Mouse (Mus musculus) erythroblast, embryonic 14.5 days (primary cell): ENCODE results near the gene Pfkl. TPM values are rescaled to one million over a fixed set of nuclear protein-coding genes. Genes with fewer than 3 reads are reported as not detected.
A peak's percentile ranks its signal among the peaks of the same experiment; 100 is the strongest.

Source experiments
- H3K27me3 ChIP-seq: 2 replicates; pipeline ENCODE4 v1.6.1; 2012; ENCODE audit warnings: inconsistent platforms; ENCODE audit not compliant: control insufficient read depth
- H3K36me3 ChIP-seq: 2 replicates; pipeline ENCODE4 v1.6.1; 2012; ENCODE audit warnings: mild to moderate bottlenecking, inconsistent platforms; ENCODE audit not compliant: control insufficient read depth
- H3K4me1 ChIP-seq: 2 replicates; pipeline ENCODE4 v1.6.1; 2012; ENCODE audit warnings: inconsistent platforms; ENCODE audit not compliant: control insufficient read depth
- H3K4me3 ChIP-seq: replicated peaks from 2 replicates; pipeline ENCODE3; 2012; ENCODE audit warnings: moderate library complexity, mild to moderate bottlenecking, inconsistent platforms
- H3K9me3 ChIP-seq: 2 replicates; pipeline ENCODE4 v1.6.1; 2012; ENCODE audit warnings: low read length, inconsistent platforms, mixed read lengths; ENCODE audit not compliant: control insufficient read depth
- GATA1 ChIP-seq: IDR thresholded peaks from 2 replicates; pipeline ENCODE4 v1.6.1; 2012; ENCODE audit warnings: low read length, inconsistent platforms, mixed read lengths
- TAL1 ChIP-seq: IDR thresholded peaks from 3 replicates; pipeline ENCODE4 v1.6.1; 2012; ENCODE audit warnings: low read length, inconsistent platforms, mixed read lengths
- polyA plus RNA-seq: library from polyadenylated mRNA; stranded (reverse); fragments of >175 nt; gene quantifications from 2 replicates; pipeline ENCODE4 v1.2.3, GENCODE M21; 2012

The Pfkl gene
- polyA plus RNA-seq: 21.8 and 26.2 TPM in 2 replicates

- Histone ChIP-seq H3K9me3 (no peaks in the 10 kb centered on the region), H3K36me3 (peaks cover 38% of the 10 kb centered on the region), H3K4me3 (peak within 1 kb of the TSS; percentile 70), H3K27me3 (no peaks in the 10 kb centered on the region), H3K4me1 (peaks cover 64% of the 10 kb centered on the region)
- TF ChIP-seq GATA1: no peak
- TF ChIP-seq TAL1: no peak
Measured at GRCm38 (mm10) chr10:78009945-78010293, at the start of gene Pfkl. Pfkl (minus strand) TSS chr10:78010083.

DNA sequence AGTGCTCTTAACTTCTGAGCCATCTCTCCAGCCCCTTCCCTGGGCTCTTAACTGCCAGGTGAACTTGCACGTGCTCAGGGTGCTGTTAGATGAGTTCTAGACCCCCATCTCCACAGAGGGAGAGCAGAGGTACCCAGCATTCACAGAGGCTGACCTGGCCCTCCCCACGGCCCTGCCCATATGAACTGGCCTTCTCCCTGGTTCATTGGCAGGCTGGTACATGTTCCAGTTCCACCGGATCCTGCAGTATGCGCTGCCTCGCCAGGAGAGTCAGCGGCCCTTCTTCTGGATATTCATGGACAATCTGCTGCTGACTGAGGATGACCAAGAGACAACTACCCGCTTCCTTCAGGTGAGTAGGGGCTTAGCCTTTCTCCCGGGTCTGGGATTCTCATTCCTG is 47.2 kb upstream of the Pfkl start:
- H3K4me3 ChIP-seq: no peak overlapping the region

DNA sequence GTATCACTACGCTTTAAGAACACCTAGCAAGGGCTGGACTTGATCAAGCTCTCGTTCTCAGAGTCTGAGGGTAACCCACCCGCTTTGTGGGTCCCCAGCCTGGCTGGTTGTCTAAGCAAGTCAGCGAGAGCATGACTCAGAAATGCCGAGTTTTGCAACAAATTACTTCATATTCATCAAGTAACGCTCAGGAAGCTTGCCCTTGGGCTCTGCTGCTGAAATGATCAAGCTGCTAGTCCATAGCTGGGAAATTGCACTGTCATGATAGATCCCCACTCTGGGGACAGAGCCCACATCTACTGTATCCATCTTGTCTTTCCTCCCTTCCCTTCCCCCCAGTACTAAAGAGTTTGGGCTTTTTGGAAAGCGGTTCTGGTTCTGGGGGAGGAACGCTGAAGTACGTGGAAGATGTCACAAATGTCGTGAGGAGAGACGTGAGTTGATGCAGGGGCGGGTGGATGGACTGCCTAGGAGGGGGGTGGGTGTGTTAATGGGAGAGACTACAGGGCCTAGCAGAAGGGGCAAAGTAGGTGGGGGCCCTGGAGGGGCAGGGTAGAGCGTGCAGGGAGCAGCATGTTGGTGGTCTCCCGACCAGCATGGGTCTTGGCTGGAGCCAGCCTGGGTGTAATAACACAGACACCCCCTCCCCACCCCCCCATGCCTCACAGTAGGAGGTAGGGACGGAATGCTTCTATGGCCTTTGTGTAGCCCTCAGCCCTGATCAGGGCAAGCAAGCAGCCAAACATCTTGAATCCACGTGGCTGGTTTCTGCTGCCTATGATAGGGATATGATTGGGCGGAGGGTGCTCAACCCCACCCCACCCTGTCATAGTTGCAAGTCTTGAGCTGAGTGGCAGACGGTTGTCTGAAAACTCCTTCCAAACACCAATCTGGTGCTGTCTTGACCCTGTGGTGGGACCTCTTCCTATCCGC is 45.0 kb upstream of the Pfkl start:
- TF ChIP-seq TAL1 (no peak), GATA1 (no peak)
- Histone ChIP-seq H3K36me3 (no peaks in the 10 kb centered on the region), H3K27me3 (no peaks in the 10 kb centered on the region), H3K4me1 (peaks cover 6% of the 10 kb centered on the region), H3K9me3 (no peaks in the 10 kb centered on the region), H3K4me3 (no peak overlapping the region)

More for the DNA sequence above, 47.2 kb upstream of the Pfkl start:
- Histone ChIP-seq H3K27me3 (no peaks in the 10 kb centered on the region), H3K4me1 (peaks cover 6% of the 10 kb centered on the region), H3K9me3 (no peaks in the 10 kb centered on the region), H3K36me3 (no peaks in the 10 kb centered on the region)
- TF ChIP-seq TAL1: no peak
- TF ChIP-seq GATA1: no peak

DNA sequence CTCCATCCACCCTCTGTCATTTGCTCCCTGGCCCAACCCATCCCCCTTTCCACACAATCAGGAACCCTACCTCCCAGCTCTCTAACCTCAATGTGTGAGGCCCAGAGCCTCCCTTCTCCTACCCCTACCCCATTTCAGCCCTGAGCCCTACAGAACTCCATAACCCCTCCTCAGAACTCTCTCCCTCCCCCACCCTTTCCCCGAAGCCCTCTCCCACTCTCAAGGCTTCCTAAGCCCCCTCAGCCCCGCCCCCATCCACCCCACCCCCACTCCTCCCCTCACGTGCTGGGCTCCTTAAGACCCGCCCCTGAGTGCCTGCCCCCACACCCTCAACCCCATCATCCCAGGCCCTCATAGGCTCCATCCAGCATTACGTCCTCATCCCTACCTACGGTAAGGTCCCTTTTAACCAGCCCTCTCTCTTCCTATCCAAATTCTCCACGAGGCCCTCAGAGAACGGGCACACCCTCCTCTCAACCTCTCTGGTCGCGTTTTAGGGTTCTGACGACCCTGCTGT is 39.7 kb upstream of the Pfkl start:
- Histone ChIP-seq H3K9me3 (no peaks in the 10 kb centered on the region), H3K4me1 (no peaks in the 10 kb centered on the region; the same call in 1 of the 2 replicates), H3K4me3 (no peak overlapping the region), H3K36me3 (no peaks in the 10 kb centered on the region), H3K27me3 (no peaks in the 10 kb centered on the region)
- TF ChIP-seq GATA1 (no peak), TAL1 (no peak)

DNA sequence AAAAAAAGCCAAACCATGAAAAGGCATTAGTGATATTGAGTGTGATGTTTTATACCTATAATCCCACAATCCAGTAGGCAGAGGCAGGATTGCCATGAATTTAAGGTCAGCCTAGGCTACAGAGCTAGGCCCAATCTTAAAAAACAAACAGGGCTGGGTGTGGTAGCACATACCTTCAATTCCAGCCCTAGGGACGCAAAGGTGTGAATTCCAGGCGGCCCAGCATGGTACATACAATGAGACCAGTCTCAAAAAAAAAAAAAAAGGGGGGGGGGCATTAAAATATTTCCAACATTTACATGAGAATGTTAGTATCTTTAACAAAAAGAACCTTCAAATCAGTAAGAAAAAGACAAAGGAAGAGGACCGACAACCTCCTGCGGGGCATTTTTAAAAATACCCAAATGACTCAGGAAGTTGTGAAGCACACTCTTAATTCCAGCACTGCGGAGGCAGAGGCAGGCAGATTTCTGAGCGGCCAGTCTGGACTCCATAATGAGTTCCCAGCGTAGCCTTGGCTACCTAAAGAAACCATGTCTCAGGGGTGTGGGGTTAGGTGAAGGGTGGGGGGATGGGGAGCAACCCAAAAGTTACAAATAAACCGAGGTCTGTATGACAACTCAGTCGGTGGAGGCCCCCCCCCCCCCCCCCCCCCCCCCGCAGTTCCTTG is 38.3 kb upstream of the Pfkl start:
- Histone ChIP-seq H3K27me3 (peaks cover 7% of the 10 kb centered on the region), H3K4me1 (peaks cover 2% of the 10 kb centered on the region), H3K9me3 (no peaks in the 10 kb centered on the region), H3K36me3 (no peaks in the 10 kb centered on the region), H3K4me3 (no peak overlapping the region)
- TF ChIP-seq GATA1: no peak
- no peak for TF ChIP-seq TAL1

GRCm38 (mm10) chr10:78046388-78046787 is 36.5 kb upstream of the Pfkl start:
- Histone ChIP-seq H3K4me3 (no peak overlapping the region), H3K27me3 (peaks cover 13% of the 10 kb centered on the region)

DNA sequence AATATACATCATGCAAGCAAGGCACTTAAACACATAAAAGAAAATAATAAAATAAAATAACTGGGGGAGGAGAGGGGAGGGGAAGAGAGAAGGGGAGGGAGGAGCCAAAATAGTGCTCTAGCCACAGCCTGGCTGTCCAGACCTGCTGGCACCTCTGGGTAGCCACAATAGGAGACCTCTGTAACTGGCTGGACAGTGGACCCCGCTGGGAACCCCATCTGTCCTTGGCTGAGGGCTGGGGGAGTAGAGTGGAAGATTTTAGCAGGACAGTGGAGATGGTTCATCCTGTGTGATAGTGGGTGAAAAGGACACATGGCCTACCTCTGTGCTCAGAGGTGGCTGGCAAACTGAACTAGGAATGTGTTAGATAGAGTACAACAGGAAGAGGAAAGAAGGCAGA is 34.6 kb upstream of the Pfkl start:
- Histone ChIP-seq H3K4me1 (peaks cover 2% of the 10 kb centered on the region), H3K9me3 (no peaks in the 10 kb centered on the region), H3K27me3 (peaks cover 13% of the 10 kb centered on the region), H3K36me3 (no peaks in the 10 kb centered on the region), H3K4me3 (no peak overlapping the region)
- TF ChIP-seq TAL1: no peak
- TF ChIP-seq GATA1: no peak

More at GRCm38 (mm10) chr10:78046388-78046787, 36.5 kb upstream of the Pfkl start:
- Histone ChIP-seq H3K36me3 (no peaks in the 10 kb centered on the region), H3K9me3 (no peaks in the 10 kb centered on the region), H3K4me1 (peaks cover 2% of the 10 kb centered on the region)
- TF ChIP-seq TAL1 (no peak), GATA1 (no peak)

- Histone ChIP-seq H3K36me3 (no peaks in the 10 kb centered on the region), H3K9me3 (no peaks in the 10 kb centered on the region), H3K27me3 (peaks cover 13% of the 10 kb centered on the region), H3K4me3 (no peak within 1 kb of the TSS), H3K4me1 (peaks cover 2% of the 10 kb centered on the region)
- TF ChIP-seq GATA1: no peak
- TF ChIP-seq TAL1: no peak
Measured at GRCm38 (mm10) chr10:78043406-78043836, 33.5 kb upstream of the Pfkl start, which contains the start of gene Aire. Aire (minus strand) TSS chr10:78043610.
